Mouse (Mus musculus): Measurements from ENCODE around the gene Cers1.

DNA sequence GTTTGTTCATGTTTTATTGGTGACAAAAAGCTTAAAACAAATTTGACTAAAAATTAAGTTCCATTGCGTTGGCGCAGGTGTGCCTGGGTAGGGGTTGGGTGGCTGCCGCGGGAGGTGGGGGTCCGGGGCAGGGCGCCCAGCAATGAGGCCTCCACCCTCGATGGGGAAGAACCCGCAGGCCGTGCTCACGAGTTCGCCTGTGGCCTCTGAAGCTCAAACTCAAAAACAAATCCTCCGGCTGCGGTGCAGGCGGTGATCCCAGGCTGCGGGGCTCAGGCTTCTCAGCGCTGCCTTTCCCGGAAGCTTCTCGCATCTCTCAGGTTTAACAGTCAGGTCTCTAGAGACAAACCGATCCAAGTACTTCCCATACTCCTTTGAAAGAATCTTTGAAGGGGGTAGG is 16.0 kb downstream of the Cers1 start:
- no peak for TF ChIP-seq CTCF (IDR thresholded peaks at IDR 0.05; ENCODE audit: low read depth)
- TF ChIP-seq EP300 (optimal IDR thresholded peaks at IDR 0.05), result no peak

All from stomach, postnatal 0 days (tissue).